Mouse (Mus musculus): Measurements from ENCODE around the gene Srd5a1. TPM values are rescaled to one million over a fixed set of nuclear protein-coding genes. Genes with fewer than 3 reads are reported as not detected.
"Not testable (repeated sequence)": the region's sequence is repeated elsewhere in the genome, so short reads cannot be mapped to it uniquely, and the experiment has no call there.

Srd5a1 gene
- total and polyA plus RNA-seq, 3 experiments: 7.7 to 10.5 TPM; not detected in 1

GRCm38 (mm10) chr13:69636816-69637215, 25.6 kb upstream of the Srd5a1 start:
- H3K36me3 ChIP-seq (ENCODE audit: control insufficient read depth in 1 of 2, insufficient read depth in 2 of 2, low read length in 2 of 2): peaks cover 7 to 18% of the 10 kb centered on the region in 2 experiments
- peaks cover 0 to 17% of the 10 kb centered on the region in 2 experiments for H3K4me1 ChIP-seq (ENCODE audit: control insufficient read depth in 1 of 2, insufficient read depth in 2 of 2, low read length in 2 of 2)

GRCm38 (mm10) chr13:69636375-69636774, 25.1 kb upstream of the Srd5a1 start:
- H3K4me3 ChIP-seq (ENCODE audit: control insufficient read depth in 1 of 2, insufficient read depth in 1 of 2, low read depth in 2 of 2, low read length in 2 of 2): no peak overlapping the region
- peaks cover 8 to 20% of the 10 kb centered on the region in 2 experiments for H3K36me3 ChIP-seq (ENCODE audit: control insufficient read depth in 1 of 2, insufficient read depth in 2 of 2, low read length in 2 of 2)
- TF ChIP-seq ZC3H11A (IDR thresholded peaks at IDR 0.05; ENCODE audit: low read depth, low read length) (no peak), POLR2AphosphoS5 (IDR thresholded peaks at IDR 0.05; ENCODE audit: borderline replicate concordance, low read depth, low read length) (no peak), CHD2 (IDR thresholded peaks at IDR 0.05; ENCODE audit: low read length) (no peak), ZMIZ1 (IDR thresholded peaks at IDR 0.05; ENCODE audit: low read depth, low read length) (no peak), MAZ (IDR thresholded peaks at IDR 0.05; ENCODE audit: low read depth, low read length) (no peak), NRF1 (IDR thresholded peaks at IDR 0.05; ENCODE audit: insufficient read depth, low read depth, low read length, poor library complexity, severe bottlenecking) (no peak)
- no peaks in the 10 kb centered on the region for H3K9me3 ChIP-seq (replicated peaks; ENCODE audit: insufficient read depth, low read length)
- no peaks in the 10 kb centered on the region for H3K27me3 ChIP-seq (ENCODE audit: control insufficient read depth in 1 of 2, insufficient read depth in 2 of 2, low read length in 2 of 2)
- peaks cover 3% of the 10 kb centered on the region; the same call in 1 of the 2 replicates for H3K79me2 ChIP-seq (ENCODE audit: control insufficient read depth, insufficient read depth, low read length, poor library complexity)
- peaks cover 0 to 17% of the 10 kb centered on the region in 2 experiments for H3K4me1 ChIP-seq (ENCODE audit: control insufficient read depth in 1 of 2, insufficient read depth in 2 of 2, low read length in 2 of 2)
- no peak overlapping the region for H3K27ac ChIP-seq (ENCODE audit: control insufficient read depth, low read depth, low read length)
- no peak overlapping the region for H3K9ac ChIP-seq (ENCODE audit: control insufficient read depth, low read depth, low read length, poor library complexity, severe bottlenecking)
- DNase-seq (ENCODE audit: low read depth, low spot score): no peak

More at GRCm38 (mm10) chr13:69636816-69637215, 25.6 kb upstream of the Srd5a1 start:
- no peak for TF ChIP-seq POLR2A (IDR thresholded peaks at IDR 0.05; ENCODE audit: control insufficient read depth in 1 of 2, insufficient read depth in 1 of 2, low read depth in 1 of 2, low read length in 2 of 2, poor library complexity in 1 of 2)
- no peak for TF ChIP-seq TBP (IDR thresholded peaks at IDR 0.05; ENCODE audit: low read depth, low read length)
- no peak for TF ChIP-seq ZC3H11A (IDR thresholded peaks at IDR 0.05; ENCODE audit: low read depth, low read length)
- no peak overlapping the region for H3K9ac ChIP-seq (ENCODE audit: control insufficient read depth, low read depth, low read length, poor library complexity, severe bottlenecking)
- H3K9me3 ChIP-seq (replicated peaks; ENCODE audit: insufficient read depth, low read length): no peaks in the 10 kb centered on the region
- no peak overlapping the region for H3K27ac ChIP-seq (ENCODE audit: control insufficient read depth, low read depth, low read length)
- H3K4me3 ChIP-seq (ENCODE audit: control insufficient read depth in 1 of 2, insufficient read depth in 1 of 2, low read depth in 2 of 2, low read length in 2 of 2): no peak overlapping the region
- H3K27me3 ChIP-seq (ENCODE audit: control insufficient read depth in 1 of 2, insufficient read depth in 2 of 2, low read length in 2 of 2): no peaks in the 10 kb centered on the region
- peaks cover 3% of the 10 kb centered on the region; the same call in 1 of the 2 replicates for H3K79me2 ChIP-seq (ENCODE audit: control insufficient read depth, insufficient read depth, low read length, poor library complexity)
- DNase-seq (ENCODE audit: low read depth, low spot score): no peak

GRCm38 (mm10) chr13:69635836-69636235, 24.6 kb upstream of the Srd5a1 start:
- DNase-seq (ENCODE audit: low read depth, low spot score); H3K9me3 ChIP-seq (replicated peaks; ENCODE audit: insufficient read depth, low read length); H3K4me3 ChIP-seq (ENCODE audit: control insufficient read depth in 1 of 2, insufficient read depth in 1 of 2, low read depth in 2 of 2, low read length in 2 of 2); H3K27ac ChIP-seq (ENCODE audit: control insufficient read depth, low read depth, low read length); H3K79me2 ChIP-seq (ENCODE audit: control insufficient read depth, insufficient read depth, low read length, poor library complexity); H3K27me3 ChIP-seq (ENCODE audit: control insufficient read depth in 1 of 2, insufficient read depth in 2 of 2, low read length in 2 of 2); H3K9ac ChIP-seq (ENCODE audit: control insufficient read depth, low read depth, low read length, poor library complexity, severe bottlenecking): not testable (repeated sequence)
- H3K36me3 ChIP-seq (ENCODE audit: control insufficient read depth in 1 of 2, insufficient read depth in 2 of 2, low read length in 2 of 2): peaks cover 12 to 20% of the 10 kb centered on the region in 2 experiments
- peak in 2 of 3 experiments; percentile 15 to 34; a peak in 2 of 6 replicates for TF ChIP-seq CTCF (IDR thresholded peaks at IDR 0.05 in 2 of 3, conservative IDR thresholded peaks at IDR 0.05 in 1 of 3; ENCODE audit: control insufficient read depth in 1 of 3, insufficient read depth in 1 of 3, low read depth in 2 of 3, low read length in 3 of 3, poor library complexity in 1 of 3, severe bottlenecking in 1 of 3)
- H3K4me1 ChIP-seq (ENCODE audit: control insufficient read depth in 1 of 2, insufficient read depth in 2 of 2, low read length in 2 of 2): peaks cover 0 to 17% of the 10 kb centered on the region in 2 experiments
